Mouse (Mus musculus): ENCODE measurements at regions not wholly inside any gene's neighbourhood (a gene's known extent, or its start where the extent isn't known, plus 50 kb on each side); places are given as distances from the start of the nearest gene placed in this dataset.

DNA sequence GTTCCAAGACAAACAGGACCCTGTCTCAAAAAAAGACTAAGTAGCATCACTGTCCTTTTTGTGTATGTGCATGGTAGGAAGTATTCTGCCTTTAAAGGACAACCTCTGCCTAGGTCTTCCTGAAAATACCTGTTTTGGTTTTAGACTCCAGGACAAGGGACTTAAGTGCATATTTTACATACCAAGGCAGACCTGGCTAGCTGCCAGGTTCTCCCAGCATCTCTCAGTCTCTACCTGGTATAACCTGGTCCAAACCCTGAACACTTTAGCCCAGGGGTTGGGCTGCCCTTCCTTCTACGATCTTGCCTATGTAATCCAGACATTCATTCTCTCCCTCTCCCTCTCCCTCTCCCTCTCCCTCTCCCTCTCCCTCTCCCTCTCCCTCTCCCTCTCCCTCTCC lies 348.9 kb downstream of the Pdzph1 start:
- Histone ChIP-seq H3K27me3 (no peaks in the 10 kb centered on the region), H3K27ac (replicated peaks) (no peak overlapping the region), H3K4me2 (replicated peaks) (no peak overlapping the region), H3K36me3 (no peaks in the 10 kb centered on the region), H3K9me3 (no peaks in the 10 kb centered on the region), H3K4me1 (no peaks in the 10 kb centered on the region), H3K4me3 (no peak overlapping the region), H3K9ac (replicated peaks) (no peak overlapping the region)
- 65% methylated on average over 1 of the region's 1 CpGs for WGBS
- ATAC-seq (ENCODE audit: low FRiP score, low read depth), result no peak

DNA sequence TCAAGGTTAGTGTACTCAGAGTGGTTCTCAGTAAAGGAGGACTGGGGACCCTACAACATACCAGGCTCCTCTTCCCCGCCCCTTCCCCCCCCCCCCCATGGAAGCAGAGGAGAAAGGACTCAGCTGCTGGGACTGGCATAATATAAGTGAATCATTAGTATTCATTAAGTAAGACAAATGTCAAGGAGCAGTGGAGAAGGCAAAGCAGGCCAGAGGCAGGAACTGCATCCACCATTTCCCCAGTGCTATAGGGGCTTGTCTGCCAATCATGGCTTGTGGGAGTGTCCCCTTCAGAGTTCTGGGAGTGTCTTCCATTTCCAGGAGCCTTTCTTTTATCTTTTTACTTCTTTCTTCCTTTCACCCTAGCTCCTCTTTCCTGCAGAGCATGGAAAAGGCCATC lies 392.3 kb downstream of the Pdzph1 start:
- no peak for ATAC-seq (ENCODE audit: low FRiP score, low read depth)
- WGBS, result 78% methylated on average over 1 of the region's 1 CpGs
- Histone ChIP-seq H3K9ac (replicated peaks) (no peak overlapping the region), H3K4me2 (replicated peaks) (no peak overlapping the region), H3K27ac (replicated peaks) (no peak overlapping the region), H3K27me3 (no peaks in the 10 kb centered on the region), H3K36me3 (no peaks in the 10 kb centered on the region), H3K9me3 (no peaks in the 10 kb centered on the region), H3K4me1 (no peaks in the 10 kb centered on the region), H3K4me3 (no peak overlapping the region)

DNA sequence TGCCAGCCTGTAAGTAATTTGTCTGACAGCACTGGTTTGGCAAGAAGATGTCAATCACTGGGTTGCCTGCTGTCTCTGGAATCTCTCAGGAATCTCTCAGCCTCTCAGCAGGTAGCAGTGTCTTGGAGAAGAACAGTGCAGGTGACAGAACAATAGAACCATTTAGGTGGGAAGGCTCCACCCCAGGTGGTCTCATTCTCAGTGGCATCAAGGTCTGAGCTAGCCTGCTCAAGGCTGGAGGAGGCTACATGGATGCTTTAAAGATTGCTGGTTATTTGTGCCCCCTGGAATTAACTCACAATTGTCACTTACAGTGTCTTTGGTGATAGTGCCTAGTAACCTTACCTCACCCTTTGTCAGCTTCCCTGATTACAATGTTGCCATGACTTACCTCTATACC lies 394.5 kb downstream of the Pdzph1 start:
- H3K4me2 ChIP-seq (replicated peaks), result no peak overlapping the region
- no peaks in the 10 kb centered on the region for H3K9me3 ChIP-seq
- no peaks in the 10 kb centered on the region for H3K4me1 ChIP-seq
- ATAC-seq (ENCODE audit: low FRiP score, low read depth), result no peak
- no peak overlapping the region for H3K27ac ChIP-seq (replicated peaks)
- H3K4me3 ChIP-seq, result no peak overlapping the region
- H3K27me3 ChIP-seq, result no peaks in the 10 kb centered on the region
- H3K9ac ChIP-seq (replicated peaks), result no peak overlapping the region
- no peaks in the 10 kb centered on the region for H3K36me3 ChIP-seq

- H3K4me2 ChIP-seq (replicated peaks), result no peak overlapping the region
- peak; percentile 68 for ATAC-seq (ENCODE audit: low FRiP score, low read depth)
- 74% methylated on average over 2 of the region's 2 CpGs for WGBS
Measured at GRCm38 (mm10) chr17:58587946-58588345, 403.2 kb downstream of the Pdzph1 start.

DNA sequence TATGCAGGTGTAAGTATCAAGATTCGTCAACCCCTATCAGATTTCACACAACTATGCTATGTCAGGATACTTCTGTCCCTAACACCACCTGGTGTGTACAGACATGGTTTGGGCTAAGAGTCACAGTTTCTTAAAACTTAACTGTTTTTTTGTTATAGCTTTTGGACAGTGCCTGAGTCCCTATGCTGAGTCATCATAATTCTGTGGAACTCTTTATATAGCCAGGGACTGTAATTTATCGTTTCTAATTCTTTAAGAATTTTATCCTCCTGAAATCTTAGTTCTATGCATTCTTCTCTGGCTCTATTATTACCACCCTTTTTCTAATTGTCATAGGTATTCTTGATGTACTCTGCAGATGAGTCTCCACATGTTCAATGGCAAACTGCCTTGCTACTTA lies 418.3 kb downstream of the Pdzph1 start:
- H3K9ac ChIP-seq (replicated peaks), result no peak overlapping the region
- no peaks in the 10 kb centered on the region for H3K4me1 ChIP-seq
- H3K36me3 ChIP-seq, result no peaks in the 10 kb centered on the region
- no peaks in the 10 kb centered on the region for H3K27me3 ChIP-seq
- WGBS, result 86% methylated on average over 2 of the region's 2 CpGs
- H3K4me3 ChIP-seq, result no peak overlapping the region
- H3K4me2 ChIP-seq (replicated peaks), result no peak overlapping the region
- ATAC-seq (ENCODE audit: low FRiP score, low read depth), result no peak
- H3K27ac ChIP-seq (replicated peaks), result no peak overlapping the region
- no peaks in the 10 kb centered on the region for H3K9me3 ChIP-seq

More at GRCm38 (mm10) chr17:58587946-58588345, 403.2 kb downstream of the Pdzph1 start:
- Histone ChIP-seq H3K27ac (replicated peaks) (no peak overlapping the region), H3K4me3 (no peak overlapping the region), H3K9me3 (no peaks in the 10 kb centered on the region), H3K4me1 (no peaks in the 10 kb centered on the region), H3K9ac (replicated peaks) (no peak overlapping the region), H3K36me3 (no peaks in the 10 kb centered on the region), H3K27me3 (no peaks in the 10 kb centered on the region)
